Mouse (Mus musculus) intestine, embryonic 15.5 days (tissue): ENCODE data around the gene Klkb1. TPM values are rescaled to one million over a fixed set of nuclear protein-coding genes. Genes with fewer than 3 reads are reported as not detected.

Experiments
- ATAC-seq: fragments of 200-750 bp; cut with Nextera tagmentation; 2 replicates; pipeline ENCODE4 v1.8.0; 2017; ENCODE audit warnings: moderate TSS enrichment, moderate library complexity
- H3K27ac ChIP-seq: fragments of 300-500 bp; sonication (generic); 2 replicates; pipeline ENCODE4 v1.5.1; 2015; ENCODE audit warnings: mild to moderate bottlenecking, inconsistent platforms
- H3K27me3 ChIP-seq: fragments of 300-500 bp; sonication (generic); replicated peaks from 2 replicates; pipeline ENCODE4 v1.6.1; 2015; ENCODE audit warnings: inconsistent platforms
- H3K36me3 ChIP-seq: fragments of 300-500 bp; sonication (generic); 2 replicates; pipeline ENCODE4 v1.6.1; 2015; ENCODE audit warnings: inconsistent platforms
- H3K4me1 ChIP-seq: fragments of 300-500 bp; sonication (generic); replicated peaks from 2 replicates; pipeline ENCODE4 v1.6.1; 2015; ENCODE audit warnings: inconsistent platforms
- H3K4me2 ChIP-seq: fragments of 300-500 bp; sonication (generic); replicated peaks from 2 replicates; pipeline ENCODE4 v1.6.1; 2015; ENCODE audit warnings: mild to moderate bottlenecking, inconsistent platforms
- H3K4me3 ChIP-seq: fragments of 300-500 bp; sonication (generic); replicated peaks from 2 replicates; pipeline ENCODE4 v1.5.1; 2015; ENCODE audit warnings: inconsistent platforms
- H3K9ac ChIP-seq: fragments of 300-500 bp; sonication (generic); 2 replicates; pipeline ENCODE4 v1.6.1; 2015; ENCODE audit warnings: inconsistent platforms
- H3K9me3 ChIP-seq: fragments of 300-500 bp; sonication (generic); 2 replicates; pipeline ENCODE4 v1.6.1; 2016; ENCODE audit warnings: inconsistent platforms
- WGBS: fragments of 180-500 bp; shearing (Covaris S2); methylation state at CpG from one replicate; pipeline ENCODE4 v1.1.7; 2015; 5-methylcytosine and 5-hydroxymethylcytosine counted together
- polyA plus RNA-seq: library from polyadenylated mRNA; unstranded; fragments of >200 nt; fragmentation: Nextera tagmentation; extraction: Ambion mirVana; gene quantifications from 2 replicates; pipeline ENCODE4 v1.2.1, GENCODE M21; 2015

Klkb1 gene
- polyA plus RNA-seq, 1 experiment from 2014 or later = 0.08 TPM

- 54% methylated on average over 3 of the region's 3 CpGs for WGBS
- Histone ChIP-seq H3K36me3 (no peaks in the 10 kb centered on the region), H3K9ac (no peak overlapping the region), H3K4me1 (0 out of 2 replicates have a peak, but pooled peaks cover 3% of the 10 kb centered on the region), H3K27me3 (no peaks in the 10 kb centered on the region), H3K4me3 (no peak overlapping the region), H3K9me3 (no peaks in the 10 kb centered on the region), H3K4me2 (no peak overlapping the region), H3K27ac (no peak overlapping the region)
- no peak for ATAC-seq
Measured at GRCm38 (mm10) chr8:45233256-45233655, 61.4 kb downstream of the Klkb1 start.

Other genes starting within 250 kb of the Klkb1 start
- 0.26 and 0.28 TPM in 2 replicates for gene Mtnr1a, start 225.7 kb downstream of the Klkb1 start, polyA plus RNA-seq
- 0.46 and 0.68 TPM in 2 replicates for gene F11, start 32.8 kb downstream of the Klkb1 start, polyA plus RNA-seq
- gene Gm45753, start 13.6 kb upstream of the Klkb1 start, polyA plus RNA-seq = 0.18 and 0.39 TPM in 2 replicates
- gene Cyp4v3, start 38.4 kb upstream of the Klkb1 start, polyA plus RNA-seq = 1.3 and 1.8 TPM in 2 replicates
- 10.4 and 10.7 TPM in 2 replicates for gene Fam149a, start 87.4 kb upstream of the Klkb1 start, polyA plus RNA-seq
- 1.6 and 2.3 TPM in 2 replicates for gene Tlr3, start 116.2 kb upstream of the Klkb1 start, polyA plus RNA-seq
- 25.3 and 25.8 TPM in 2 replicates for gene Sorbs2, start 212.9 kb upstream of the Klkb1 start, polyA plus RNA-seq